Mouse (Mus musculus) limb, embryonic 12.5 days (tissue): Measurements from ENCODE around the gene Nup153. TPM values are rescaled to one million over a fixed set of nuclear protein-coding genes. Genes with fewer than 3 reads are reported as not detected.
A peak's percentile ranks its signal among the peaks of the same experiment; 100 is the strongest.

Source experiments
- ATAC-seq: fragments of 200-750 bp; cut with Nextera tagmentation; 2 replicates; pipeline ENCODE4 v1.8.0; 2017; ENCODE audit warnings: low read depth, moderate TSS enrichment; ENCODE audit not compliant: insufficient number of reproducible peaks, insufficient read depth, low FRiP score, low TSS enrichment
- H3K27ac ChIP-seq: fragments of 300-500 bp; sonication (generic); 2 replicates; pipeline ENCODE4 v1.5.1; 2016; ENCODE audit warnings: mild to moderate bottlenecking, moderate library complexity
- H3K27me3 ChIP-seq: fragments of 300-500 bp; sonication (generic); 2 replicates; pipeline ENCODE4 v1.6.1; 2016; ENCODE audit warnings: mild to moderate bottlenecking, moderate library complexity
- H3K36me3 ChIP-seq: fragments of 300-500 bp; sonication (generic); 2 replicates; pipeline ENCODE4 v1.6.1; 2016; ENCODE audit warnings: mild to moderate bottlenecking, moderate library complexity
- H3K4me1 ChIP-seq: fragments of 300-500 bp; sonication (generic); replicated peaks from 2 replicates; pipeline ENCODE4 v1.6.1; 2016
- H3K4me2 ChIP-seq: fragments of 300-500 bp; sonication (generic); 2 replicates; pipeline ENCODE4 v1.6.1; 2016; ENCODE audit warnings: mild to moderate bottlenecking, moderate library complexity
- H3K4me3 ChIP-seq: fragments of 300-500 bp; sonication (generic); replicated peaks from 2 replicates; pipeline ENCODE4 v1.5.1; 2016; ENCODE audit warnings: mild to moderate bottlenecking
- H3K9ac ChIP-seq: fragments of 300-500 bp; sonication (generic); replicated peaks from 2 replicates; pipeline ENCODE4 v1.6.1; 2016; ENCODE audit warnings: mild to moderate bottlenecking, moderate library complexity
- H3K9me3 ChIP-seq: fragments of 300-500 bp; sonication (generic); 2 replicates; pipeline ENCODE4 v1.6.1; 2016; ENCODE audit warnings: mild to moderate bottlenecking, moderate library complexity
- WGBS: fragments of 180-500 bp; shearing (Covaris S2); methylation state at CpG from one replicate; pipeline ENCODE4 v1.1.7; 2016; 5-methylcytosine and 5-hydroxymethylcytosine counted together
- polyA plus RNA-seq: library from polyadenylated mRNA; unstranded; fragments of >200 nt; fragmentation: Nextera tagmentation; extraction: Ambion mirVana; gene quantifications from 2 replicates; pipeline ENCODE4 v1.2.1, GENCODE M21; 2016

Gene Nup153
- polyA plus RNA-seq, 1 experiment from 2014 or later = 41.0 TPM

DNA sequence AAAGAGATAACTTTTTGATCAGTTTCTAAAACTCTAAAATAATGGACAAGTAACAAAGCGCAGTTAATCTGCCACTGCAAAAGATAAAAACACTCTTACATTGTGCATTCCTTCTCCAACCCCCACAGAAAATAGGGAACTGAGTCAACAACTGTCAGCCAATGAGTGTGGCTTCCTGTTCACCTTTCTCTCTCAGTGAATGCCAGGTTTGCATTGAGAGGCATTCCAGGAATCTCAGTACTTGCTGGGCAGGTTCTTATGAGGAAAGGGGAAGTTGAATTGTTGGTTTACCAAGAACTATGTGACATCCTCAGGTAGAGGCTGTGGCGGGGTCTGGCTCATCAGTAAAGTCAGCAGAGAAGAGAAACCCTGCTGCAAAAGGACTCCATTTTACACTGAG, 31.0 kb downstream of the Nup153 start:
- no peak for ATAC-seq
- Histone ChIP-seq H3K4me3 (no peak overlapping the region), H3K9ac (no peak overlapping the region), H3K9me3 (no peaks in the 10 kb centered on the region), H3K27me3 (no peaks in the 10 kb centered on the region), H3K4me2 (no peak overlapping the region), H3K27ac (no peak overlapping the region), H3K36me3 (peaks cover 49% of the 10 kb centered on the region), H3K4me1 (no peaks in the 10 kb centered on the region)
- WGBS = 87% methylated on average over 2 of the region's 2 CpGs

DNA sequence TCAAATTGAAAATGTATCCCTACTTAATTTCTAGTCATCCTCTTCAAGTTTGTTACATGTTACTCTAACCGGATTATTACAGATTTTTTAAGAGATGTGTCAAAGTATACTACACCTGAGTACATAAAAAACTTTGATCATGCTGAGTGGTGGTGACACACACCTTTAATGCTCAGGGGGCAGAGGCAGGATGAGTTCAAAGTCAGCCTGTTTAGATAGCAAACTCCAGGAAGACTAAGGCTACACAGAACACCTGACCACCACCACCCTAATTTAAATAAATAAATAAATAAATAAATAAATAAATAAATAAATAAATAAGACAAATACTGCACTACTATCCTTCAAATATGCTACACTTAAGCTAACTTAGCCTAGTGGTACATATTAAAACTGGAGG, 31.8 kb downstream of the Nup153 start:
- Histone ChIP-seq H3K9ac (no peak overlapping the region), H3K4me1 (no peaks in the 10 kb centered on the region), H3K9me3 (no peaks in the 10 kb centered on the region), H3K27me3 (no peaks in the 10 kb centered on the region), H3K4me2 (no peak overlapping the region), H3K4me3 (no peak overlapping the region), H3K27ac (no peak overlapping the region), H3K36me3 (peaks cover 51% of the 10 kb centered on the region)
- WGBS = 92% methylated on average over 1 of the region's 1 CpGs
- no peak for ATAC-seq

DNA sequence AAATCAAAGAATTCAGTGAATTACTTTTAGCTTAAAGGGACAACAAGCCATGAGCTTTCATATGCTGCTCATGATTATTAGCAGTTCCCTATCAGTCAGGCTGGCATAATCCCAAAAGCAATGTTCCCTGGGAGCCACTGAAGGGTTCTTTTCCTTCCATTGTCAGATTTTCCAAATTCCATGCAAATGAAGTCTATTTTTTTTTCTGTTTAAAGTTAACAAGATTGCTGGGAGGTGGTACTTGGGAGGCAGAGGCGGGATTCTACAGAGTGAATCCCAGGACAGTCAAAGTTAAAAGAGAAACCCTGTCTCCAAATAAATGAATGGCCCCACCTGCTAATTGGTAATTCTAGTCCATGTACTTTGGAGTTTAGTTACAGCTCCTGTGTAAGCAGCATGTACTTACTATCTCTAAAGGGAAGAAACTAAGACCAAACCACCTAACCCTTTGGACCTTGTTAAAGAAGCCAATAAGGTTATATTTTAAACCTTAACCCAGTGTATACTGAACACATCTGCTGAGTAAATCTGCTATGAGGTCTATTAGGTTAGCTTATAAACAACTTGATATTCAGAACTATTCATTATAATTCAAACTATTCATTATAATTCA, 32.3 kb downstream of the Nup153 start:
- Histone ChIP-seq H3K4me2 (no peak overlapping the region), H3K9me3 (no peaks in the 10 kb centered on the region), H3K9ac (no peak overlapping the region), H3K36me3 (peaks cover 56% of the 10 kb centered on the region), H3K27me3 (no peaks in the 10 kb centered on the region), H3K27ac (no peak overlapping the region), H3K4me1 (no peaks in the 10 kb centered on the region), H3K4me3 (no peak overlapping the region)
- no peak for ATAC-seq
- 90% methylated on average over 1 of the region's 1 CpGs for WGBS

- peaks cover 73% of the 10 kb centered on the region for H3K36me3 ChIP-seq
- no peak overlapping the region for H3K9ac ChIP-seq
- no peak for ATAC-seq
- H3K9me3 ChIP-seq = no peaks in the 10 kb centered on the region
- no peak overlapping the region for H3K4me3 ChIP-seq
- no peak overlapping the region for H3K27ac ChIP-seq
- H3K27me3 ChIP-seq = no peaks in the 10 kb centered on the region
- no peaks in the 10 kb centered on the region for H3K4me1 ChIP-seq
- 92% methylated on average over 4 of the region's 4 CpGs for WGBS
- H3K4me2 ChIP-seq = no peak overlapping the region
These were observed 37.0 kb downstream of the Nup153 start for GRCm38 (mm10) chr13:46690559-46691241.

GRCm38 (mm10) chr13:46683370-46683769, 44.4 kb downstream of the Nup153 start:
- H3K27ac ChIP-seq = no peak overlapping the region
- no peak overlapping the region for H3K4me2 ChIP-seq
- H3K27me3 ChIP-seq = no peaks in the 10 kb centered on the region
- no peaks in the 10 kb centered on the region for H3K4me1 ChIP-seq
- H3K9me3 ChIP-seq = no peaks in the 10 kb centered on the region
- H3K9ac ChIP-seq = no peak overlapping the region
- WGBS = 90% methylated on average over 1 of the region's 1 CpGs
- peaks cover 74% of the 10 kb centered on the region for H3K36me3 ChIP-seq
- ATAC-seq = no peak
- no peak overlapping the region for H3K4me3 ChIP-seq

DNA sequence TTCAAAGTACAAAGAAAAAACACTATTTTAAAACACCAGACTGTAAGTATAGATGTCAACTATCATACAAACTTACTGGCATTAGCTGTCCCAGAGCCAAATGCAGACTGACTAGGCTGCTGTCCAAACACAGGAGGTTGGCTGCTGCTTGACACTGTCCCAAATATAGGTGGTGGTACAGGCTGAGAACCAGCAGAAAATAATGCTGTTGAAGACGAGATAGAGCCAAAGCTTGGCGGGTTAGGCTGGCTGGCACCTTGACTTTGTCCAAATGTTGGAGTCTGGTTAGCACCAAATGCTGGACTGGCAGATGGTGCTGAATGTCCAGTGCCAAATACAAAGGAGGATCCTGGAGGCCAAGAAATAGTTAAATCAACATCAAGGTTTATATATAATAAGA, 44.8 kb downstream of the Nup153 start:
- no peak overlapping the region for H3K9ac ChIP-seq
- 86% methylated on average over 2 of the region's 2 CpGs for WGBS
- no peak overlapping the region for H3K27ac ChIP-seq
- no peak overlapping the region for H3K4me3 ChIP-seq
- no peaks in the 10 kb centered on the region for H3K27me3 ChIP-seq
- H3K4me2 ChIP-seq = no peak overlapping the region
- ATAC-seq = no peak
- no peaks in the 10 kb centered on the region for H3K9me3 ChIP-seq
- H3K36me3 ChIP-seq = peaks cover 72% of the 10 kb centered on the region
- no peaks in the 10 kb centered on the region for H3K4me1 ChIP-seq

- no peaks in the 10 kb centered on the region for H3K4me1 ChIP-seq
- H3K27ac ChIP-seq = no peak overlapping the region
- H3K4me2 ChIP-seq = no peak overlapping the region
- ATAC-seq = no peak
- 84% methylated on average over 4 of the region's 4 CpGs for WGBS
- H3K9me3 ChIP-seq = no peaks in the 10 kb centered on the region
- H3K9ac ChIP-seq = no peak overlapping the region
- no peaks in the 10 kb centered on the region for H3K27me3 ChIP-seq
- H3K4me3 ChIP-seq = no peak overlapping the region
- H3K36me3 ChIP-seq = peaks cover 58% of the 10 kb centered on the region
These were observed 50.0 kb downstream of the Nup153 start for GRCm38 (mm10) chr13:46677721-46678120.

DNA sequence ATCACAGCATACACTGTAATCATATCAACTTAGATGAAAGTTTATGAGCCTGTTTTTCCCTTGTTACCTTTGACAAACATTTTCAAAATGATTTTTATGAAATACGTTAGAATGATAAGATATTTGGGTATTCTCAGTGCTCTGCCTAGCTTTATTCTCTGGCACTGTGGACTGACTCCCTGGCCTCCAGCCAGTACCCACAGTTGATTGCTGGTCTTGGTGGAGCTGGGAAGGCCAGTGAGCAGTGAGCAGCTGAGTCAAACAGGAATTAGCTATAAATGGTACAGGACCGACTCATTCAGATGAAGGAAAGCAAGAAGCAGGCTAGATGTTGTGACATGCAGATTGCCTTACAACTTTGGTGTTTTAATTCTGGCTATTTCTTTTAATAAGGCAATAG, 53.1 kb downstream of the Nup153 start:
- Histone ChIP-seq H3K4me3 (no peak overlapping the region), H3K36me3 (peaks cover 55% of the 10 kb centered on the region), H3K4me2 (no peak overlapping the region), H3K9me3 (no peaks in the 10 kb centered on the region), H3K9ac (no peak overlapping the region), H3K27ac (no peak overlapping the region), H3K27me3 (no peaks in the 10 kb centered on the region), H3K4me1 (peaks cover 8% of the 10 kb centered on the region)
- 82% methylated on average over 2 of the region's 2 CpGs for WGBS
- ATAC-seq = no peak

GRCm38 (mm10) chr13:46670514-46670913, 57.2 kb downstream of the Nup153 start:
- H3K9ac ChIP-seq = peak overlapping the region; percentile 83; the same call in 1 of the 2 replicates
- peak overlapping the region; percentile 93 for H3K4me3 ChIP-seq
- H3K4me1 ChIP-seq = peaks cover 10% of the 10 kb centered on the region
- peaks cover 40% of the 10 kb centered on the region for H3K36me3 ChIP-seq
- H3K9me3 ChIP-seq = no peaks in the 10 kb centered on the region
- WGBS = 70% methylated on average over 9 of the region's 9 CpGs
- H3K4me2 ChIP-seq = peak overlapping the region; percentile 88
- ATAC-seq = no peak
- H3K27me3 ChIP-seq = no peaks in the 10 kb centered on the region; the same call in 1 of the 2 replicates
- H3K27ac ChIP-seq = no peak overlapping the region

GRCm38 (mm10) chr13:46669620-46670271, 58.0 kb downstream of the Nup153 start:
- peak; percentile 75 for ATAC-seq
- under 1% methylated on average over 25 of the region's 96 CpGs for WGBS
- H3K4me1 ChIP-seq = peaks cover 10% of the 10 kb centered on the region
- peak overlapping the region; percentile 93 for H3K4me3 ChIP-seq
- no peaks in the 10 kb centered on the region for H3K9me3 ChIP-seq
- H3K36me3 ChIP-seq = peaks cover 33% of the 10 kb centered on the region
- no peaks in the 10 kb centered on the region; the same call in 1 of the 2 replicates for H3K27me3 ChIP-seq
- H3K27ac ChIP-seq = peak overlapping the region; percentile 72
- H3K4me2 ChIP-seq = peak overlapping the region; percentile 88
- peak overlapping the region; percentile 83 for H3K9ac ChIP-seq

DNA sequence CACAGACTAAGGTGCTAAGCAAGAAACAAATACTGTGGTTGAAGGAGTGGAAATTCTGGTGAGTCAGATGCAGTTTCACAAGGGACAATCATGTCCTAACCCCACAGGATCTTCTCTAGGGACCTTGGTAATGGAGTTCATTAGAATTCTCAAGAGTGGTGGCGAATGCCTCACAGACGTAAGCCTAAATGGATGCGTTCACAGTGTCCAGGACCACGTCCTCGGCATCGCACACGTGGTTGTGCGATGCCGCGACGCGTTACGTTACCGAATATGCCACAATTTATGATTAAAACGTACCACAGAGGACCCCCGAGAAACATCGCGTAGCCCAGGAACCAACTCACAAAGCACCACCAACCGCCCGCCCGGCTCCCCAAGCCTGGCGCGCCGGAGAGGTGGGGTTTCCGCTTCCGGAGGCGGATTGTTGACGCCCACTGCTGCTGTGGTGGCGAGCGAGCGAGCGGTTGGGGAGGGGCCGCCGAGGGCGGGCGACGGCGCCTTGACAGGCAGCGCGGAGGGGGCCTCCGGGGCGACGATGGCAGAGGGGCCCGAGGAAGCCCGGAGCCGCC, 58.6 kb downstream of the Nup153 start, which contains the start of gene Fam8a1:
Gene Fam8a1 (plus strand): TSS at position 475 of the 572 bp plus-strand sequence.
- peak within 1 kb of the TSS; percentile 83 for H3K9ac ChIP-seq
- WGBS = 2% methylated on average over 36 of the region's 46 CpGs
- peak; percentile 90 for ATAC-seq

More for the DNA sequence above, 58.6 kb downstream of the Nup153 start, which contains the start of gene Fam8a1:
- Histone ChIP-seq H3K27ac (peak within 1 kb of the TSS; percentile 72), H3K4me2 (peak within 1 kb of the TSS; percentile 88), H3K36me3 (peaks cover 26% of the 10 kb centered on the region), H3K4me1 (peaks cover 10% of the 10 kb centered on the region), H3K4me3 (peak within 1 kb of the TSS; percentile 93), H3K9me3 (no peaks in the 10 kb centered on the region), H3K27me3 (no peaks in the 10 kb centered on the region; the same call in 1 of the 2 replicates)
